Mouse (Mus musculus): Measurements from ENCODE around the gene Oxsr1. TPM values are rescaled to one million over a fixed set of nuclear protein-coding genes. Genes with fewer than 3 reads are reported as not detected.

Oxsr1 gene
- polyA plus RNA-seq, 1 experiment from 2014 or later = 9.1 TPM

GRCm38 (mm10) chr9:119254187-119254586, 68.0 kb downstream of the Oxsr1 start:
- Histone ChIP-seq H3K27ac (ENCODE audit: low read length) (no peak overlapping the region), H3K4me2 (ENCODE audit: low read depth, low read length) (no peak overlapping the region), H3K9me3 (ENCODE audit: control insufficient read depth, low read length) (no peaks in the 10 kb centered on the region), H3K36me3 (ENCODE audit: control insufficient read depth, insufficient read depth, low read length) (0 out of 2 replicates have a peak, but pooled peaks cover 5% of the 10 kb centered on the region), H3K4me3 (ENCODE audit: low read length) (no peak overlapping the region), H3K27me3 (replicated peaks; ENCODE audit: control insufficient read depth, insufficient read depth, low read length) (no peaks in the 10 kb centered on the region), H3K9ac (ENCODE audit: low read depth, low read length) (no peak overlapping the region), H3K4me1 (ENCODE audit: control insufficient read depth, insufficient read depth, low read length) (no peaks in the 10 kb centered on the region)
- WGBS = 87% methylated on average over 2 of the region's 2 CpGs
- ATAC-seq = no peak

- no peaks in the 10 kb centered on the region for H3K27me3 ChIP-seq (replicated peaks; ENCODE audit: control insufficient read depth, insufficient read depth, low read length)
- no peak overlapping the region for H3K27ac ChIP-seq (ENCODE audit: low read length)
- H3K36me3 ChIP-seq (ENCODE audit: control insufficient read depth, insufficient read depth, low read length) = peaks cover 9% of the 10 kb centered on the region; the same call in 1 of the 2 replicates
- no peak overlapping the region for H3K9ac ChIP-seq (ENCODE audit: low read depth, low read length)
- no peak overlapping the region for H3K4me3 ChIP-seq (ENCODE audit: low read length)
- H3K4me1 ChIP-seq (ENCODE audit: control insufficient read depth, insufficient read depth, low read length) = no peaks in the 10 kb centered on the region
- 83% methylated on average over 5 of the region's 5 CpGs for WGBS
- no peak for ATAC-seq
- H3K4me2 ChIP-seq (ENCODE audit: low read depth, low read length) = no peak overlapping the region
- H3K9me3 ChIP-seq (ENCODE audit: control insufficient read depth, low read length) = no peaks in the 10 kb centered on the region
Observed at GRCm38 (mm10) chr9:119247996-119248395, 74.2 kb downstream of the Oxsr1 start.

GRCm38 (mm10) chr9:119246826-119247225, 75.4 kb downstream of the Oxsr1 start:
- no peak overlapping the region for H3K4me2 ChIP-seq (ENCODE audit: low read depth, low read length)
- ATAC-seq = no peak
- no peak overlapping the region for H3K4me3 ChIP-seq (ENCODE audit: low read length)
- WGBS = 90% methylated on average over 5 of the region's 5 CpGs
- H3K27me3 ChIP-seq (replicated peaks; ENCODE audit: control insufficient read depth, insufficient read depth, low read length) = no peaks in the 10 kb centered on the region
- H3K9ac ChIP-seq (ENCODE audit: low read depth, low read length) = no peak overlapping the region
- H3K27ac ChIP-seq (ENCODE audit: low read length) = no peak overlapping the region
- peaks cover 9% of the 10 kb centered on the region; the same call in 1 of the 2 replicates for H3K36me3 ChIP-seq (ENCODE audit: control insufficient read depth, insufficient read depth, low read length)
- no peaks in the 10 kb centered on the region for H3K9me3 ChIP-seq (ENCODE audit: control insufficient read depth, low read length)
- H3K4me1 ChIP-seq (ENCODE audit: control insufficient read depth, insufficient read depth, low read length) = no peaks in the 10 kb centered on the region

DNA sequence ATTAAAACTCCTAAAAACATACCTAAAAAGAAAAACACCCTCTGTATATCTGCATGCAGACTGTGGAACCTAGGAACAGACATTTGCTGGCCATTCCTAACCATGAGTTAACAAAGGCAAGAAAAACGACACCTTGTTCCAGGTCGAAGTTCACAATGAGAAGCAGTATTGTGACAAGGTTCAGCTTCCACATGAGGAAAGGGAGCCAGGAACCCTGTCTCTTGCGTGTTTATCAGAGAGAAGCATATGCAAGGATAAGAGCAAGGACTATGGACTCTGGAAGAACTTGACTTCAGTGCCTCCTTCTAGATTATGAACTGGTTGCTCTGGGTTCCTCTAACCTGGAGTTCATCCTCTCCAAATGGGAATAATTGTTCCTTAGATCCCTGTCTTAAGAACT, 78.2 kb downstream of the Oxsr1 start:
- Histone ChIP-seq H3K36me3 (ENCODE audit: control insufficient read depth, insufficient read depth, low read length) (peaks cover 4% of the 10 kb centered on the region; the same call in 1 of the 2 replicates), H3K27me3 (replicated peaks; ENCODE audit: control insufficient read depth, insufficient read depth, low read length) (no peaks in the 10 kb centered on the region), H3K9me3 (ENCODE audit: control insufficient read depth, low read length) (no peaks in the 10 kb centered on the region), H3K4me2 (ENCODE audit: low read depth, low read length) (no peak overlapping the region), H3K27ac (ENCODE audit: low read length) (peak overlapping the region; percentile 38), H3K9ac (ENCODE audit: low read depth, low read length) (no peak overlapping the region), H3K4me3 (ENCODE audit: low read length) (no peak overlapping the region), H3K4me1 (ENCODE audit: control insufficient read depth, insufficient read depth, low read length) (0 out of 2 replicates have a peak, but pooled peaks cover 3% of the 10 kb centered on the region)
- 68% methylated on average over 3 of the region's 3 CpGs for WGBS
- peak; percentile 88 for ATAC-seq

- ATAC-seq = peak; percentile 67
- H3K27ac ChIP-seq (ENCODE audit: low read length) = peak overlapping the region; percentile 81
- peaks cover 4% of the 10 kb centered on the region; the same call in 1 of the 2 replicates for H3K36me3 ChIP-seq (ENCODE audit: control insufficient read depth, insufficient read depth, low read length)
- 42% methylated on average over 11 of the region's 11 CpGs for WGBS
- H3K9ac ChIP-seq (ENCODE audit: low read depth, low read length) = no peak overlapping the region
- 0 out of 2 replicates have a peak, but pooled peaks cover 3% of the 10 kb centered on the region for H3K4me1 ChIP-seq (ENCODE audit: control insufficient read depth, insufficient read depth, low read length)
- H3K27me3 ChIP-seq (replicated peaks; ENCODE audit: control insufficient read depth, insufficient read depth, low read length) = no peaks in the 10 kb centered on the region
- H3K4me2 ChIP-seq (ENCODE audit: low read depth, low read length) = no peak overlapping the region
- H3K4me3 ChIP-seq (ENCODE audit: low read length) = no peak overlapping the region
- no peaks in the 10 kb centered on the region for H3K9me3 ChIP-seq (ENCODE audit: control insufficient read depth, low read length)
Observed at GRCm38 (mm10) chr9:119241169-119241865, 80.9 kb downstream of the Oxsr1 start.

GRCm38 (mm10) chr9:119240286-119240997, 81.8 kb downstream of the Oxsr1 start:
- ATAC-seq = no peak
- Histone ChIP-seq H3K27me3 (replicated peaks; ENCODE audit: control insufficient read depth, insufficient read depth, low read length) (no peaks in the 10 kb centered on the region), H3K4me3 (ENCODE audit: low read length) (no peak overlapping the region), H3K4me1 (ENCODE audit: control insufficient read depth, insufficient read depth, low read length) (0 out of 2 replicates have a peak, but pooled peaks cover 3% of the 10 kb centered on the region), H3K9ac (ENCODE audit: low read depth, low read length) (no peak overlapping the region), H3K4me2 (ENCODE audit: low read depth, low read length) (no peak overlapping the region), H3K36me3 (ENCODE audit: control insufficient read depth, insufficient read depth, low read length) (peaks cover 4% of the 10 kb centered on the region; the same call in 1 of the 2 replicates), H3K27ac (ENCODE audit: low read length) (peak overlapping the region; percentile 21; the same call in 1 of the 2 replicates), H3K9me3 (ENCODE audit: control insufficient read depth, low read length) (no peaks in the 10 kb centered on the region)
- WGBS = 81% methylated on average over 10 of the region's 10 CpGs

GRCm38 (mm10) chr9:119239274-119239673, 83.0 kb downstream of the Oxsr1 start:
- Histone ChIP-seq H3K27me3 (replicated peaks; ENCODE audit: control insufficient read depth, insufficient read depth, low read length) (no peaks in the 10 kb centered on the region), H3K4me3 (ENCODE audit: low read length) (no peak overlapping the region), H3K9ac (ENCODE audit: low read depth, low read length) (no peak overlapping the region), H3K4me2 (ENCODE audit: low read depth, low read length) (no peak overlapping the region), H3K27ac (ENCODE audit: low read length) (no peak overlapping the region), H3K9me3 (ENCODE audit: control insufficient read depth, low read length) (no peaks in the 10 kb centered on the region), H3K4me1 (ENCODE audit: control insufficient read depth, insufficient read depth, low read length) (0 out of 2 replicates have a peak, but pooled peaks cover 3% of the 10 kb centered on the region), H3K36me3 (ENCODE audit: control insufficient read depth, insufficient read depth, low read length) (no peaks in the 10 kb centered on the region)
- no peak for ATAC-seq
- WGBS = 90% methylated on average over 3 of the region's 3 CpGs

DNA sequence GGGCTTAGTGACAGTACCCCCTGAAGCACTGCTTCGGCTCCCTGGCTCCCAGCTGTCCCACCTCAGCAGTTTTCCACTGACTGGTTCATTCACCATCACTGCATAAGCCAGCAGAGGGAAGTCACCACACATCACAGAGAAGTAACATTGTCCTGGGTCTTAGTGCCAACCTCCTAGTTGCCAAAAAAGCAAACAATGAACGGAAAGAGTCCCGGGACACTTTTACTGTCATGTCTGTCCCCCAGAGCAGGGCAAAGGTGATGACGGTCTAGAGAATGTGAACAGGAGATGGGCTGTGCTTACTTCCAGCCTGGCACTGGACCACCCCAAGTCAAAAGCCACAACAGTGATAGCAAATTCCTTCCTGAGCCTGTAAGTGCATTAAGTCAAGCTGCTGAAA, 83.4 kb downstream of the Oxsr1 start:
- Histone ChIP-seq H3K4me1 (ENCODE audit: control insufficient read depth, insufficient read depth, low read length) (peaks cover 3% of the 10 kb centered on the region; the same call in 1 of the 2 replicates), H3K9ac (ENCODE audit: low read depth, low read length) (no peak overlapping the region), H3K4me2 (ENCODE audit: low read depth, low read length) (no peak overlapping the region), H3K27me3 (replicated peaks; ENCODE audit: control insufficient read depth, insufficient read depth, low read length) (no peaks in the 10 kb centered on the region), H3K4me3 (ENCODE audit: low read length) (no peak overlapping the region), H3K27ac (ENCODE audit: low read length) (no peak overlapping the region), H3K9me3 (ENCODE audit: control insufficient read depth, low read length) (no peaks in the 10 kb centered on the region), H3K36me3 (ENCODE audit: control insufficient read depth, insufficient read depth, low read length) (no peaks in the 10 kb centered on the region)
- ATAC-seq = no peak
- 90% methylated on average over 4 of the region's 4 CpGs for WGBS

- H3K4me1 ChIP-seq (ENCODE audit: control insufficient read depth, insufficient read depth, low read length) = no peaks in the 10 kb centered on the region; the same call in 1 of the 2 replicates
- peak; percentile 64; the same call in 1 of the 2 replicates for ATAC-seq
- 74% methylated on average over 7 of the region's 7 CpGs for WGBS
- H3K4me2 ChIP-seq (ENCODE audit: low read depth, low read length) = no peak overlapping the region
- peak overlapping the region; percentile 13 for H3K4me3 ChIP-seq (ENCODE audit: low read length)
- H3K27ac ChIP-seq (ENCODE audit: low read length) = 0 out of 2 replicates have a peak overlapping the region, but pooled peaks have one; percentile 12
- no peaks in the 10 kb centered on the region for H3K9me3 ChIP-seq (ENCODE audit: control insufficient read depth, low read length)
- no peaks in the 10 kb centered on the region for H3K36me3 ChIP-seq (ENCODE audit: control insufficient read depth, insufficient read depth, low read length)
- H3K27me3 ChIP-seq (replicated peaks; ENCODE audit: control insufficient read depth, insufficient read depth, low read length) = no peaks in the 10 kb centered on the region
- no peak overlapping the region for H3K9ac ChIP-seq (ENCODE audit: low read depth, low read length)
Observed at GRCm38 (mm10) chr9:119231552-119231951, 90.7 kb downstream of the Oxsr1 start.
